Mouse (Mus musculus): ENCODE measurements at regions not wholly inside any gene's neighbourhood (a gene's known extent, or its start where the extent isn't known, plus 50 kb on each side); places are given as distances from the start of the nearest gene placed in this dataset.

- no peak for ATAC-seq (replicated peaks; ENCODE audit: low read depth, poor library complexity, severe bottlenecking)
Observed at GRCm38 (mm10) chr1:92286966-92287342, 91.5 kb upstream of the Hdac4 start.

DNA sequence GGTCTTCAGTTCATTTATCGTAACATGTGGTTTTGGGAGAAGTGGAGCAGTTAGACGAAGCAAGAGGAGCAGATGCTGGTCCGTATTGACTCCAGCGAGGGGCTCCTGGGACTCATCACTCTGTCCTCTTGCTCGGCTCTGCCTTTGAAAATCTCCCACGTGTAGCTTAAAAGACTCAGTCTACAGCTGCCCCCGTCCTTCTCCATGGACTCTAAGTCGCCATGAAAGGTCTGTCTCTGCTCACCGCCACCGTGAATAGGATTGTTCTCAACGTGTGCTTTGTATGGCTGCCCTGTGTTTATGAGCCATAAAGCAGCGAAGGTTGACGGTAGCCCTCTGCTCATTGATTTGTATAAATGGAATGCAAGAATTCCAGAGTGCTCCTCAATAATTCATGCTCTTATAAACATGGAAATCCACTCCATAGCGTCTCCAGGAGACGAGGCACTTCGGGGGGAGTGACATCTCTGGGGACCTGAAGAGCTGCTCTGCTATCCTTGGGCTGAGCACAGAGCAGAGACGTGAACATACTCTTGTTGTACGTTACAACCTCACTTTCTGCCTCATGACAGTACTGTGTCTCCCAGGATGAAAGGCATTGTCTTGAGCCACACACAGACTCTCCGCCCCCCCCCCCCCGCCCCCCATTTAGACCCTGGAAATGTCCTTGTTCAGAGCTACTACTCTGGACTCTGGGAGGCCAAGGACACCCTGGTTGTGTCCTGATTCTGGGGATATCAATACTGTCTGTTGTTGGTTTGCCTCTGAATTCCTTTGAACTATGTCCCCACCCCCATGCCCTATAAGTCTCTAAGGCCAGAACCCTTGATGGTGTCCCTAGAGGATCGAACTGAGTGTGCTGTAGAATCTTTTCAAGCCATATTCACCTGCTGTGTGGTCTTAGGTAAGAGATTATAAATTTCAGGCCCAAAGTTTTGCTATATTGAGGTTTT, 90.8 kb upstream of the Hdac4 start:
- ATAC-seq (replicated peaks; ENCODE audit: low read depth, poor library complexity, severe bottlenecking), result no peak

DNA sequence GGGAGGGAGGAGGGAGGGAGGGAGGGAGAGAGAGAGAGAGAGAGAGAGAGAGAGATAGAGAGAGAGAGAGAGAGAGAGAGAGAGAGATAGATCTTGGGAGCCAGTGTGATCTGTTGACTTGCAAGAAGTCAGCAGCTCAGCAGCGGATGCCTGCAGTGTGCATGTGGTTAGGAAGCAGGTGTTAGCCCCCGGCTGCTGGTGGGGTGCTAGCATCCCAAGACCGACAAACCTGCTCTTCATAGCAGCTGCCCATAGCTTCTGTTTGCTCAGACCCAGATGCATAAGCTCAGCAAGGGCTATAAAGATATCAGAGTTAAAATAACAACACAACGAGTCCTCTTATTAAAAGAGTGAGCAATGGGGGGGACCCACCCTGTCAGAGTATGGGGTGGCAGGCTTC, 88.7 kb upstream of the Hdac4 start:
- ATAC-seq (replicated peaks; ENCODE audit: low read depth, poor library complexity, severe bottlenecking), result no peak

DNA sequence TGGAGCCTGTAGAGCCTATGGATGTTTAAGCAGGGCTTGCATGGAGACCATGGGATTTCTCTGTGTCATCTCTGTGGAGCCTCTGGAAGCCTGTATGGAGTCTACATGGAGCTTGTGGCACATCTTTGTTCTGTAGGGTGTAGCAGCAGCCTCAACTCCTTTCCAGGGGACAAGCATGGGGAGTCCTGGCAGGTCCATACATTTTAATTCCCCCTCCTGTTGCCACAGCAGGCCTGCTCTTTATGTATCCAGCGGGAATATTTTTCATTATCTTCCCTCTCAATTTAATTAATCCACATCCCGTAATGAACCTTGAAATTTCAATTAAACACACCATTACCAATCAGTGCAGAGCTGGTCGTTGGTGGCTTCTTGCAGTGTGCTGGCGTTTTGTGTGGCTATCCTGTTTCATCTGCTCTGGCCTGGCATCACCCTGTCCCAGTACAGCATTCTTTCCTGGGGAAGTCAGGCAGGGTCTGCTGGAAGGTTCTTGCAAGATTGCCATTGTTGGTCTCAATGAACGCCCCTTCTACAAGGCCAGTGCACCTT, 81.8 kb upstream of the Hdac4 start:
- ATAC-seq (replicated peaks; ENCODE audit: low read depth, poor library complexity, severe bottlenecking), result no peak

- peak; percentile 66 for ATAC-seq (replicated peaks; ENCODE audit: low read depth, poor library complexity, severe bottlenecking)
Observed at GRCm38 (mm10) chr1:92275388-92275787, 79.9 kb upstream of the Hdac4 start.

DNA sequence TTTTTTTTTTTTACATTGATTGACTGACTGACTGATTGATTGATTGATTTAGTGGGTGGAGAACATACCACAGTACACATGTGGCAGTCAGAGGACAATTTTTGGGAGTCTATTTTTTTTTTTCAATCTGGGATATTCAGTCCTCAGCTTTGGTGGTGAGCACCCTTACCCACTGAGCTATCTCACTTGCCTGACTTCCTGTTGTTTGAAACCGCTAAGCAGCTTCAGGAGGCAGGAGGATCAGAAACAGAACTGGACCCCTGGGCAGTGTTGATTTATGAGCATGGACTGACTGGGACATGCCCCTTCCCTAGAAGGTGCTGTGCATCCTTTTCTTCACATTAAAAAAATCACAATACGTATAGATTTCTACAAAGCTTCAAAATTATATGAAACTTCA, 78.3 kb upstream of the Hdac4 start:
- peak; percentile 85 for ATAC-seq (replicated peaks; ENCODE audit: low read depth, poor library complexity, severe bottlenecking)

- no peak for ATAC-seq (replicated peaks; ENCODE audit: low read depth, poor library complexity, severe bottlenecking)
Observed at GRCm38 (mm10) chr1:92271676-92272291, 76.3 kb upstream of the Hdac4 start.

DNA sequence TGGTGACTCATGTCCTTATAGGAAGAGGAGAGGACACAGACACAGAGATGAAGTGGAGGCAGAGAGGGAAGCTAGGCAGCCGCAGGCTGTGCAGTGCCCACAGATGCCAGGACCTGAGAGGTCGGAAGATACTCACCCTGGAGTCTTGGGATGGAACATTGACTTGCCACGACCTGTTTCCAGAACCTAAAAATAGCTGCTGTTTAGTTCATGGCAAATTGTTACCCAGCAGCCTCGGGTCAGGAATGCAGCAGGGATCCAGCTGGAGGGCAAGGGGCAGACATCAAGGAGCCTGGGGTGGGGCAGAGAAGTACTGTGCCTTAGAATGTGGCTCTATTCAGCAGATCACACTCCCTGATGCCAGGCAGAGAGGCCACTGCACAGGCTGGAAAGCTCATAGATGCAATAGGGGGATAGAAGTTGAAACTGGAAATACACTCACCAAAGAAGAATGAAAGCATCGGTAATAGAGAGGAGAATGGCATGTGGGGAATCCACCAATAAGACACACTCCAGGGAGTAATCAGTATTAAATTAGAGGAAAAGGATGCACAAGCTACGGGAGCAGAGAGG, 75.1 kb upstream of the Hdac4 start:
- ATAC-seq (replicated peaks; ENCODE audit: low read depth, poor library complexity, severe bottlenecking), result no peak

DNA sequence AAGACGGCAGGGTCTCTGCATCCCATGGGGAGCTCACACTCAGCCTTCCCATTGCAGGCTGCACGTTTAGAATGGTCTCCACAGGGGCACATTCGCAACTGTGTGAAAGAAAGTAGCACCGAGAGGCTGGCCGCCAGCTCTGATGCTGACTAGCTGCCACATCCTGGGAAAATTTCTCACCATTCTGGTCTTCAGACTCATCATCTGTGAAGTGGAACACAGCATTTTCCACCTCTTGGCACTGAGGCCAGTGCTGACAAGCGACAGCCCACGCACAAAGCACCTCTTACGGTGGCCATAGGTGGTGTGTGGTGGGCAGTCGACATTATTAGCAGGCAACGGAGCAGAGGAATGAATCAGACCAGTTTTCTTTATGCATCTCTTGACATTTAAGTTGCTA, 74.0 kb upstream of the Hdac4 start:
- no peak for ATAC-seq (replicated peaks; ENCODE audit: low read depth, poor library complexity, severe bottlenecking)

DNA sequence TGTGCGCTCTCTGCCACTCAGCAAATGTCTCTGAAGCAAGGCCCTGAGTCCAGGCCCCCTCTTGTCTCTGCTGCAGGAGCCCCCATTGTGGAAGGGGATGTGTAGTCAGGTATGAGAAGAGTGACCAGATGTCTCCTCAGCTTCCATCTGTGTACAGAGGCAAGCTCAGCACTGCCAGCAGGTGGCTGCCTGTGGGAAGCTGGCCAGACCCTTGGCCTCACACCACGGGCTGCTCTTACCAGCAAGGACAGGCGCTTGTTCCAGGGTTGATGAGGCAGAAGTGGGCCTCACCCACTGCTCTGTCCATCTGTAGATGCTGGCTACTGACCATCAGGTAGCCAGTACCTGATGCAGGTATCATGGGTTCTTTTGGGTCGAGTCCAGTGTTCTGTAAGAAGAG, 69.4 kb upstream of the Hdac4 start:
- ATAC-seq (replicated peaks; ENCODE audit: low read depth, poor library complexity, severe bottlenecking), result no peak

DNA sequence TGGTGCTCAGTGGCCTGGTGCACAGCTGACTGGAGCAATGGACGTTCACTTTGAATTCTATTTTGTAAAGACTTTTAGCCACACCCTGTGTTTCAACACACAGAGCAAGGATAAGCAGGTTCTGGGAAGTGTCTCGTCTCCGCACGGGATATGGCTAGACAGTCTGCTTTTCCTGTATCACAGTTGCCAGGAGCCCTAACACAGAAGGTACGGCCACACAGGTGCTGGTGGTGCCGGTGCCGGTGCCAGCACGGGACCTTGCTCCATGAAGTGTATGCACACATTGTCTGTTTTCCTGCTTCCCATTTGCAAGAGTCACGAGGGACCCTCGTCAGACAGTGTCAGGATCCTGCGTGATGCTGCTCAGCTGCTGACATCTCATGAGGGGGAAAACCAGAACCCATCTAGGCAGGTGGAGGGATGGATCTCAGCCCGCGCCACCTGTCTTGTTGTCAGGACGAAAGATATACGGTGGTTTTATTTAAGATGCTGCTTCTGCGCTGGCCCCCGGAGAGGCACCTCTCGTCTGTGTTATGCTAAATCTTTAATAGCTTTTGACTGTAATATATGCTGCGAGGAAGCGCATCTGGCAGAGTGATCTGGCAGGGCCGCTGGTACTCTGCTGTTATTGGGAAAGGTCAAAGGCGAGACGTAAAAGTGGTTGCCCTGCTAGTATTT, 64.4 kb upstream of the Hdac4 start:
- no peak for ATAC-seq (replicated peaks; ENCODE audit: low read depth, poor library complexity, severe bottlenecking)

DNA sequence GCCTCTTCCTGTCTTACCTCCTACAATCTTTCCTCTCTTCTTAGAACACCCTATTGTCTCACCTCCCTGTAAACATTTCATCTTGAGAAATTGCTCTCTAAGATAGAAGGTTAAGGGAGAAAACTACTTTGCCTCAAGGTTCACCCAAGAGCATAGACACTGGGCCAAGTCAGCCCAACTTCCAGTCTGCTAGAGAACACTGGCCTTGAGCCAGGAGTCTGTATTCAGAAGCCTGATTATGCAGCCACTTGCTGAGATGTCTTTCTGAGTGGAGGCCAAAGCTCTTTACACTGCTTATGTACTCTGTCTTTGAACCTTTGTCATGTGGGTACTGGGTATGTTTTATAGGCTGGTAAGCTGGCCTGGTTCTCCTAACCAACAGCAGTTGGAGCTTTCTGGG, 62.5 kb upstream of the Hdac4 start:
- no peak for ATAC-seq (replicated peaks; ENCODE audit: low read depth, poor library complexity, severe bottlenecking)

- no peak for ATAC-seq (replicated peaks; ENCODE audit: low read depth, poor library complexity, severe bottlenecking)
Observed at GRCm38 (mm10) chr1:92253086-92253485, 57.6 kb upstream of the Hdac4 start.

- ATAC-seq (replicated peaks; ENCODE audit: low read depth, poor library complexity, severe bottlenecking), result peak; percentile 59
Observed at GRCm38 (mm10) chr1:92250594-92251463, 55.3 kb upstream of the Hdac4 start.

All from common myeloid progenitor, adult 5-6 weeks (primary cell).